Mouse (Mus musculus): ENCODE data around the gene Mtus2.

- TF ChIP-seq CTCF (conservative IDR thresholded peaks at IDR 0.05; ENCODE audit: insufficient read depth, insufficient read length, low read depth, low read length) (no peak), POLR2A (IDR thresholded peaks at IDR 0.05; ENCODE audit: low read depth, low read length) (no peak)
These were observed 60.3 kb downstream of the Mtus2 start for GRCm38 (mm10) chr5:148017371-148017770.
